Mouse (Mus musculus): ENCODE data around the gene Olfr20.
"Not testable (repeated sequence)": the region's sequence is repeated elsewhere in the genome, so short reads cannot be mapped to it uniquely, and the experiment has no call there.

Gene Olfr20

GRCm38 (mm10) chr11:73350483-73350882 is at the start of gene Olfr20:
Gene Olfr20, plus strand, starts transcription at chr11:73350783.
- DNase-seq, result no peak

- DNase-seq, result no peak
Measured at GRCm38 (mm10) chr11:73303123-73303522, 47.5 kb upstream of the Olfr20 start.

GRCm38 (mm10) chr11:73315961-73316360 is 34.6 kb upstream of the Olfr20 start:
- DNase-seq, result no peak

- DNase-seq, result not testable (repeated sequence)
Measured at GRCm38 (mm10) chr11:73318581-73318980, 32.0 kb upstream of the Olfr20 start.

- not testable (repeated sequence) for DNase-seq
Measured at GRCm38 (mm10) chr11:73321064-73321463, 29.5 kb upstream of the Olfr20 start.

- peak; percentile 56 for DNase-seq
Measured at GRCm38 (mm10) chr11:73323906-73324830, 26.4 kb upstream of the Olfr20 start.

GRCm38 (mm10) chr11:73326485-73326886 is 24.1 kb upstream of the Olfr20 start:
- DNase-seq, result peak; percentile 80

GRCm38 (mm10) chr11:73327361-73327760 is 23.2 kb upstream of the Olfr20 start:
- DNase-seq, result no peak

- no peak for DNase-seq
Measured at GRCm38 (mm10) chr11:73329442-73329841, 21.1 kb upstream of the Olfr20 start, which contains the start of the genes Aspa, Gm49340 and Spata22. Gene Aspa, minus strand, starts transcription at chr11:73329596. Gene Gm49340, plus strand, starts transcription at chr11:73329741. Gene Spata22, plus strand, starts transcription at chr11:73329741.

- no peak for DNase-seq
Measured at GRCm38 (mm10) chr11:73333357-73333756, 17.2 kb upstream of the Olfr20 start.

- no peak for DNase-seq
Measured at GRCm38 (mm10) chr11:73336919-73337318, 13.7 kb upstream of the Olfr20 start.

- DNase-seq, result no peak
Measured at GRCm38 (mm10) chr11:73370946-73371345, 20.4 kb downstream of the Olfr20 start, which contains the start of gene Olfr376. Gene Olfr376, plus strand, starts transcription at chr11:73371246.

- DNase-seq, result peak; percentile 0
Measured at GRCm38 (mm10) chr11:73395374-73395773, 44.8 kb downstream of the Olfr20 start.

- DNase-seq, result no peak
Measured at GRCm38 (mm10) chr11:73399514-73399913, 48.9 kb downstream of the Olfr20 start, which contains the start of gene Olfr1. Gene Olfr1, minus strand, starts transcription at chr11:73399614.
